Mouse (Mus musculus) embryonic facial prominence, embryonic 13.5 days (tissue): ENCODE data around the gene Tmem161a. TPM values are rescaled to one million over a fixed set of nuclear protein-coding genes. Genes with fewer than 3 reads are reported as not detected.

Experiments
- ATAC-seq: fragments of 200-750 bp; cut with Nextera tagmentation; 2 replicates; pipeline ENCODE4 v1.8.0; 2017; ENCODE audit warnings: low read depth; ENCODE audit not compliant: insufficient number of reproducible peaks, insufficient read depth, low FRiP score, low TSS enrichment
- H3K27ac ChIP-seq: fragments of 300-500 bp; sonication (generic); 2 replicates; pipeline ENCODE4 v1.5.1; 2015; ENCODE audit warnings: moderate library complexity, mild to moderate bottlenecking, inconsistent platforms
- H3K27me3 ChIP-seq: fragments of 300-500 bp; sonication (generic); 2 replicates; pipeline ENCODE4 v1.6.1; 2015; ENCODE audit warnings: mild to moderate bottlenecking, inconsistent platforms
- H3K36me3 ChIP-seq: fragments of 300-500 bp; sonication (generic); 2 replicates; pipeline ENCODE4 v1.6.1; 2015; ENCODE audit warnings: mild to moderate bottlenecking, inconsistent platforms
- H3K4me1 ChIP-seq: fragments of 300-500 bp; sonication (generic); 2 replicates; pipeline ENCODE4 v1.6.1; 2015; ENCODE audit warnings: inconsistent platforms
- H3K4me2 ChIP-seq: fragments of 300-500 bp; sonication (generic); 2 replicates; pipeline ENCODE4 v1.6.1; 2015; ENCODE audit warnings: moderate library complexity, mild to moderate bottlenecking, inconsistent platforms
- H3K4me3 ChIP-seq: fragments of 300-500 bp; sonication (generic); 2 replicates; pipeline ENCODE4 v1.5.1; 2015; ENCODE audit warnings: mild to moderate bottlenecking, inconsistent platforms
- H3K9ac ChIP-seq: fragments of 300-500 bp; sonication (generic); 2 replicates; pipeline ENCODE4 v1.6.1; 2015; ENCODE audit warnings: mild to moderate bottlenecking, inconsistent platforms
- H3K9me3 ChIP-seq: fragments of 300-500 bp; sonication (generic); 2 replicates; pipeline ENCODE4 v1.6.1; 2016; ENCODE audit warnings: inconsistent platforms
- WGBS: fragments of 180-500 bp; shearing (Covaris S2); methylation state at CpG from one replicate; pipeline ENCODE4 v1.1.7; 2015; ENCODE audit warnings: mixed read lengths; 5-methylcytosine and 5-hydroxymethylcytosine counted together
- polyA plus RNA-seq: library from polyadenylated mRNA; unstranded; fragments of >200 nt; fragmentation: Nextera tagmentation; extraction: Ambion mirVana; gene quantifications from 2 replicates; pipeline ENCODE4 v1.2.1, GENCODE M21; 2015

The Tmem161a gene
- polyA plus RNA-seq, 1 experiment from 2014 or later, result 68.5 TPM

GRCm38 (mm10) chr8:70139026-70139857 is 32.9 kb upstream of the Tmem161a start, which contains the start of the genes Rfxank, Borcs8 and Mef2b:
TSS of gene Rfxank (minus strand) at chr8:70139154.
TSS of gene Borcs8 (plus strand) at chr8:70139499.
TSS of gene Mef2b (plus strand) at chr8:70139711.
- H3K36me3 ChIP-seq, result peaks cover 50% of the 10 kb centered on the region
- under 1% methylated on average over 46 of the region's 46 CpGs for WGBS
- peak within 1 kb of the TSS; percentile 87 for H3K27ac ChIP-seq
- peak; percentile 96 for ATAC-seq
- peak within 1 kb of the TSS; percentile 81 for H3K4me3 ChIP-seq
- H3K4me1 ChIP-seq, result peaks cover 20% of the 10 kb centered on the region
- peak within 1 kb of the TSS; percentile 87 for H3K9ac ChIP-seq
- peak within 1 kb of the TSS; percentile 87 for H3K4me2 ChIP-seq
- H3K9me3 ChIP-seq, result no peaks in the 10 kb centered on the region
- no peaks in the 10 kb centered on the region for H3K27me3 ChIP-seq

- no peak for ATAC-seq
- peak overlapping the region; percentile 81 for H3K4me3 ChIP-seq
- 11% methylated on average over 9 of the region's 9 CpGs for WGBS
- peaks cover 50% of the 10 kb centered on the region for H3K36me3 ChIP-seq
- H3K27me3 ChIP-seq, result no peaks in the 10 kb centered on the region
- H3K4me1 ChIP-seq, result peaks cover 20% of the 10 kb centered on the region
- H3K4me2 ChIP-seq, result peak overlapping the region; percentile 87
- H3K9ac ChIP-seq, result peak overlapping the region; percentile 87
- H3K9me3 ChIP-seq, result no peaks in the 10 kb centered on the region
- peak overlapping the region; percentile 87 for H3K27ac ChIP-seq
Measured at GRCm38 (mm10) chr8:70139981-70140380, 32.2 kb upstream of the Tmem161a start.

GRCm38 (mm10) chr8:70147678-70148607 is 24.2 kb upstream of the Tmem161a start:
- ATAC-seq, result no peak
- Histone ChIP-seq H3K27me3 (peaks cover 10% of the 10 kb centered on the region), H3K4me1 (peaks cover 9% of the 10 kb centered on the region), H3K9me3 (no peaks in the 10 kb centered on the region), H3K4me3 (no peak overlapping the region), H3K36me3 (peaks cover 38% of the 10 kb centered on the region), H3K4me2 (no peak overlapping the region), H3K27ac (no peak overlapping the region), H3K9ac (no peak overlapping the region)
- 88% methylated on average over 7 of the region's 7 CpGs for WGBS

- peak overlapping the region; percentile 36 for H3K4me2 ChIP-seq
- H3K27ac ChIP-seq, result no peak overlapping the region
- no peak overlapping the region for H3K4me3 ChIP-seq
- ATAC-seq, result 0 out of 2 replicates have a peak, but pooled peaks have one; percentile 43
- no peaks in the 10 kb centered on the region for H3K9me3 ChIP-seq
- H3K9ac ChIP-seq, result peak overlapping the region; percentile 58
- peaks cover 22% of the 10 kb centered on the region for H3K36me3 ChIP-seq
- H3K4me1 ChIP-seq, result peaks cover 9% of the 10 kb centered on the region
- WGBS, result 16% methylated on average over 13 of the region's 13 CpGs
- peaks cover 15% of the 10 kb centered on the region for H3K27me3 ChIP-seq
Measured at GRCm38 (mm10) chr8:70150158-70150557, 22.0 kb upstream of the Tmem161a start.

DNA sequence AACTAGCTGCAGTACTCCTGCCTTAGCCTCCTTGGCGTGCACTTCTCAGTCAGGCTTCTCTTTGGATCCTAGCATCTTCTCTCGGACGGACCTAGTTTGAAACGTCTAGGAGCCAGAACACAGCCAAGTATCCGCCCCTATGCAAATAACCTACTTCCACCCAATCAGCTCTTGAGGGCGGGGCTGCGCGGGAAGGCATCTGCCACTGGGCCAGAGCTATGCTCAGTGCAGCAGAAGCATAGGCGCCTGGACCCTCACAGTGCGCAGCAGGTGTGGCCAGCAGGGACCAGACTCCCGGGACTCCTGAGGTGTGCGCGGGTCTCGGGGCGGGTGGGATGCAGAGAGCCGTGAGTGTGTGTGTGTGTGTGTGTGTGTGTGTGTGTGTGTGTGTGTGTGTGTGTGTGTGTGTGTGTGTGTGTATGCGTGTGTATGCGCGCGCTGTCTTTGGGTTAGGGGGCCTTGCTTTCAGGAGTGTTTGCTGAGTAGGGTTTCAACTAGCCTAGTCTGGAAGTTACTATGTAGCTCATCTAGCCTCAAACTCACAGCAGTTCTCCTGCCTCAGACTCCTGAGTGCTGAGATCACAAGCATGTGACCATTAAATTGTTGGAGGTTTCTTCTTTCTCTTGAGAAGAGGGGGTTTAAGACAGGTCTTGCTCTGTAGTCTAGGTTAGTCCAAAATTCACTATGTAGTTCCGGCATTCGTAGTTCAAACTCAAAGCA is 19.5 kb upstream of the Tmem161a start:
- Histone ChIP-seq H3K4me1 (peaks cover 9% of the 10 kb centered on the region), H3K4me3 (no peak overlapping the region), H3K36me3 (no peaks in the 10 kb centered on the region), H3K9me3 (no peaks in the 10 kb centered on the region), H3K27me3 (peaks cover 25% of the 10 kb centered on the region), H3K4me2 (peak overlapping the region; percentile 38), H3K9ac (no peak overlapping the region), H3K27ac (no peak overlapping the region)
- 15% methylated on average over 21 of the region's 22 CpGs for WGBS
- ATAC-seq, result peak; percentile 86

DNA sequence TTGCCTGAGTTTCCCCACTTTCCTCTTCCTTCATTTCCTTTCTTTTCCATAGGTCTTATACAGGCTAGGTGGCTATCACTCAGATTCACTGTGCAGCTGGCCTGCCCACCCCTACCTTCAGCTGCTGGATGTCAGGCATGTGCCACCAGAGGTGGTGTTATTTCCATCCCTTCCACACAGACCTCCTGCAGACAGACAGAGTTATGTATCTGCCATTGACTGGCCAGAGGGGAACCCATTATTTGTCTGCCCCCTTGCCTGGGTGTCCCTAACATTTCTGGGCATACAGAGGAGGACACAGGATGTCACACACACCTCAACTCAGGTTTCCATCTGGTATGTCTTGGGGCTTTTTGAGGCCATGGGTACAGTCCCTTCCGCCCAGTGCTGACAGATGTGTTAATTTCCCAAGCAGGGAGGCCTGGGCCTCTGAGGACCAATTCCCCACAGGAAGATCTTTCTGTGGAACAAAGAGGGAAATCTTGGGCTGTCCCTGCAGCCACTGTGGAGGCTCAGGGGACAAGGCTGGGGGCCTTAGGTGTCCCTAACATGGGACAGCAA is 14.8 kb upstream of the Tmem161a start:
- H3K9me3 ChIP-seq, result no peaks in the 10 kb centered on the region
- peaks cover 11% of the 10 kb centered on the region; the same call in 1 of the 2 replicates for H3K4me1 ChIP-seq
- peaks cover 15% of the 10 kb centered on the region for H3K27me3 ChIP-seq
- no peaks in the 10 kb centered on the region for H3K36me3 ChIP-seq
- 0 out of 2 replicates have a peak overlapping the region, but pooled peaks have one; percentile 27 for H3K9ac ChIP-seq
- no peak overlapping the region for H3K4me3 ChIP-seq
- no peak overlapping the region for H3K27ac ChIP-seq
- 91% methylated on average over 1 of the region's 1 CpGs for whole genome bisulfite sequencing
- no peak for ATAC-seq
- H3K4me2 ChIP-seq, result no peak overlapping the region

GRCm38 (mm10) chr8:70158069-70158853 is 13.9 kb upstream of the Tmem161a start:
- no peaks in the 10 kb centered on the region for H3K36me3 ChIP-seq
- H3K4me3 ChIP-seq, result peak overlapping the region; percentile 46
- WGBS, result 10% methylated on average over 38 of the region's 40 CpGs
- H3K9ac ChIP-seq, result peak overlapping the region; percentile 61
- peak overlapping the region; percentile 81 for H3K4me2 ChIP-seq
- H3K27ac ChIP-seq, result no peak overlapping the region
- no peaks in the 10 kb centered on the region for H3K9me3 ChIP-seq
- peaks cover 12% of the 10 kb centered on the region for H3K27me3 ChIP-seq
- peak; percentile 77 for ATAC-seq
- peaks cover 8% of the 10 kb centered on the region; the same call in 1 of the 2 replicates for H3K4me1 ChIP-seq

DNA sequence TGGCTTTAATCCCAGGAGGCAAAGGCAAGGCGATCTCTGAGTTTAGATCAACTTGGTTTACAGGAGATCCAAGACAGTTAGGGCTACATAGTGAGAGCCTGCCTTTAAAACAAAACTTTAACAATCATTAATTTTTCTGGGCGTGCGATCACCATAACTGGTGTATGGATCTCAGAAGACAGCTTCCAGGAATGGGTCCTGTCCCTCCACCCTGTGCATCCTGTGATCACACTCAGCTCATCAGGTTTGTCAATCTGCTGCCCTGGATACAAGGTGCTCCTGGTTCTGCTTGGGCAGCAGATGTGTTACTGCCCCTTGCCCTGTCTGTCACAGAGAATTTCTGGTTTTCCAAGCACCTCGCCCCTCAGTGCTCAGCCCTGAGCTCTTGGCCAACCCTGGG is 12.9 kb upstream of the Tmem161a start:
- Histone ChIP-seq H3K4me3 (no peak overlapping the region), H3K27me3 (peaks cover 16% of the 10 kb centered on the region), H3K4me1 (peaks cover 8% of the 10 kb centered on the region; the same call in 1 of the 2 replicates), H3K36me3 (no peaks in the 10 kb centered on the region), H3K27ac (no peak overlapping the region), H3K9me3 (no peaks in the 10 kb centered on the region), H3K4me2 (0 out of 2 replicates have a peak overlapping the region, but pooled peaks have one; percentile 81), H3K9ac (no peak overlapping the region; the same call in 1 of the 2 replicates)
- WGBS, result 87% methylated on average over 4 of the region's 4 CpGs
- ATAC-seq, result no peak

GRCm38 (mm10) chr8:70160015-70160414 is 12.1 kb upstream of the Tmem161a start:
- Histone ChIP-seq H3K4me1 (peaks cover 8% of the 10 kb centered on the region; the same call in 1 of the 2 replicates), H3K36me3 (no peaks in the 10 kb centered on the region), H3K27ac (no peak overlapping the region), H3K4me2 (no peak overlapping the region), H3K9me3 (no peaks in the 10 kb centered on the region), H3K27me3 (peaks cover 23% of the 10 kb centered on the region), H3K9ac (no peak overlapping the region), H3K4me3 (no peak overlapping the region)
- no peak for ATAC-seq
- WGBS, result 53% methylated on average over 13 of the region's 13 CpGs

DNA sequence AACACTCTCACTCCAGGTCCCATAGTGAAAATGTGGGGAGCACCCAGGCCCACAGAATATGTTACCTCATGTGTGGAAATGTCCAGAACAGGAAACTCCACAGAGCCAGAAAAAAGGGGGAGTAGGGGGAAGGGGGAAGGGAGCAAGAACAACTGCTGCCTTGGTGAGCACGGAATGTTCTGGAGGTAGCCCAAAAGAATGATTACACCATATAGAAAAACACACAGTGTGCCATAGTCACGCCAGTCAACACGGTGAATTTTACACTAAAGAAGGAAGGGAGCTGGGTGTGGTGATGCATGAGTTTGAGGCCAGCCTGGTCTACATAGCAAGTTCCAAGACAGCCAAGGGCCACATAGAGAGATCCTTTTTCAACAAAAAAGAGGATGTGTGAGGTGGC is 8.8 kb upstream of the Tmem161a start:
- H3K4me1 ChIP-seq, result peaks cover 11% of the 10 kb centered on the region
- H3K4me2 ChIP-seq, result no peak overlapping the region
- H3K4me3 ChIP-seq, result no peak overlapping the region
- 78% methylated on average over 3 of the region's 3 CpGs for WGBS
- H3K27ac ChIP-seq, result no peak overlapping the region
- H3K9me3 ChIP-seq, result no peaks in the 10 kb centered on the region
- peaks cover 37% of the 10 kb centered on the region for H3K27me3 ChIP-seq
- ATAC-seq, result no peak
- no peak overlapping the region for H3K9ac ChIP-seq
- no peaks in the 10 kb centered on the region for H3K36me3 ChIP-seq
